Mouse (Mus musculus) spleen, postnatal 36 days (tissue): Measurements from ENCODE around the gene Folr2.
A peak's percentile ranks its signal among the peaks of the same experiment; 100 is the strongest.

Experiments used
- DNase-seq, 2 experiments: peaks; one replicate each; pipeline ENCODE4 v3.0.0; 2022; ENCODE audit warnings: low spot score in 2 of 2, mixed read lengths in 1 of 2

Gene Folr2

DNA sequence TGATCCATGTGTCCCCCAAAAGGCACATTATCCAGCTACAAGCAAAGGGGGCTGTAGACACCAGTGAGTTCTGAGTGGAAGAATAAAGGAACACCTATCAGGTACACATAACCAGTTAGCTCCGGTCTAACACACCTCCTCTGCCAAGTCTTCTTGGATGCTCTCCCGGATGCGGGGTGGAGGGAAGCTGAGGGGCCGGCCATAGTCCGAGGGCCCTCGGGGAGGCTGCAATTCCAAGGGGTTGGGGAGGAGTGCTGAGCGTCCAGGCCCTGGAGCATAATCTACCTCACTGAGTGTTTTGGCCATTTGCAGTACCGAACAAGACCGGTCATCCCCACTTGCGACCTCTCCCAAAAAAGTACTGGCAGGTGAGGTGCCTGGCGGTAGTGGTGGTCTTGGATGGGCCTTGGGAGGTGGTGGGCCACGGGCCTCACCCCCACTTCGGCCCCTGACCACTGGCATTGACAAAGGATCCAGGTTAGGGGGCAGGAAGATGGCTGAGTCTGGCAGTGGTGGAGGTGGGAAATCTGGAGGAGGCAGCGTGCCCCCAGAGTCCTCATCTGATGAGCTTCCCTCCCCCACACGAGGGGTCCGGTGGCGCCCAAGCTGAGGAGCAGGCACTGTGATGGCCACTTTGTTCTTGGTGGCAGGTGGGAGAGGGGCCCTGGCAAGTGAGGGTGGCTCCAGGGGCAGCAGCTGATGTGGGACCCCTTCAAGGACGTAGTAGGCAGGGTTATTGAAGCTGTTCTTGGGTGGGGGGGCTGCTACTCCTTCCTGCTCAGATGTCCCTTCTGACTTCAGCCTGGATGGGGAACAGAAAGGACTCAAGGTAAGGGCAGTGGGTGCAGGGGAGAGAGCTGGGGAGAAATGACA is 33.0 kb downstream of the Folr2 start:
- no peak for DNase-seq

DNA sequence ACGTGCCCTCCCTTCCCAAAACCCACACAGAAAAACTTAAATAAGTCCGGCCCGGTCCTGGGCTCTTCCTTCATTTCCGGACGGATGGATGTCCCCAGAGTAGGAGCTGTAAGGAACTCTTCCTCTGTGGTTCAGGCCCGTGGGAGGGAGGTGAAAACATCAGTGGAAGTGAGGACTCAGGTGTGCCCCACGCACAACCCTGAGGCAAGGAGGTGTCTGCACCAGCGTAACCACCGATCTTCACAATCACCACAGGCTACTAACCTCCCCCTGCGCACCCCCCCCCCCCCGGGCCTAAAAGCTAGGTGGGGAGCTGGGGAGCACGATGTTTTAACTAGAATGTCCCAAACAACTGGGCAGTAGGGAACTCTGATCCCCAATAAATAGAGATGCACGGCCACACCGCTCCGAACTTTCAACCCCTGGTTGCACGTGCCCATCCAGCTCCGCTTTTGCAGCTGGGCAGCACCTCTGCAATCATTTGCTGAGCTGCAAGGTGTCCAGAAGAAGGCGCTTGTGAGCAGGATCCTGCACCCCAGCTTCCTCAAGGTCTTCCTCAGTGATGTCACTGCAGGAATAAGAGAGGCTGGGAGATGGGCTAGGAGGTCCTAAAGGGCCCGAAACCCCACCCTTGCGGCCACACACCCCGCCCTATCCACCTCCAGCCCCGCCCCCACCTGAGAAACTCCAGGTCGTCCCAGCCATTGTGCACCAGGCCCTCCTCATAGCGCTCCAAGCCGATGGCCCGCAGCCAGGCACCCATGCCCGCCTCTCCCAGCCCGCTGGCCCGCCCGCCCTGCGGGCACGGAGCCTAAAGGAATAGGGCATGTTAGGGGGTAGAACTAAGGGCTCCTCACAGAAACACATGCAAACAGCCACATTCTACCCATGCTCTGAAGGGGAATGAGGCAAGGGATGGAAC is 33.9 kb downstream of the Folr2 start:
- no peak for DNase-seq

DNA sequence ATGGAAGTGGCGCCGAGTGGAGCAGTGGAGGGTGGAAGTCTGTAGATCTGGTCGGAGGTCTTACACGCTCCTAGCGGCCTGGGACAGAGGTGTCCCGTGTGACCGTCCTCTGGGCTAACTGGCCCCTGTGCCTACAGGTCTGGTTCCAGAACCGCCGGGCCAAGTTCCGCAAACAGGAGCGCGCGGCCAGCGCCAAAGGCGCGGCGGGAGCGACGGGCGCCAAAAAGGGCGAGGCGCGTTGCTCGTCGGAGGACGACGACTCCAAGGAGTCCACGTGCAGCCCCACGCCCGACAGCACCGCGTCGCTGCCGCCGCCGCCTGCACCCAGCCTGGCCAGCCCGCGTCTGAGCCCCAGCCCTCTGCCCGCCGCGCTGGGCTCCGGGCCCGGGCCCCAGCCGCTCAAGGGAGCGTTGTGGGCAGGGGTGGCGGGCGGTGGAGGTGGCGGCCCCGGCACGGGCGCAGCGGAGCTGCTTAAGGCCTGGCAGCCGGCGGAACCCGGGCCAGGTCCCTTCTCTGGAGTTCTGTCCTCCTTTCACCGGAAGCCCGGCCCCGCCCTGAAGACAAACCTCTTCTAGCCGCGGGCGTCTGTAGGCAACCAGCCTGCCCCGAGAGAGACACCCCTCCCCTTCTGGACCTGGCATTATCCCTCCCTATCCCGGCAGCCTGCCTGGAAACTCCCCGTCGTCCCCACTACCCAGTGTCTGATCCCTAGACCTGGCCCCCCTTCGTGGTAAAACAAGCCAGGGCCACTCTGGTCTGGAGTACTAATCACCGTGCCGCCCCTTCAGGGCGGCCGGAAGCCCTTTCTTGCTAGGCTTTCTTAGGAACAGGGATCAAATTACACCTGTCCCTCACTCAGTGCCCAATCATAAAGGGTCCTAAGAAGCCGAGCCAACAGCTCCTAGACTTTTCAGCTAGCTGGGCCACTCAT is 35.2 kb downstream of the Folr2 start:
- DNase-seq, result peak in 1 of 2 experiments; percentile 16

DNA sequence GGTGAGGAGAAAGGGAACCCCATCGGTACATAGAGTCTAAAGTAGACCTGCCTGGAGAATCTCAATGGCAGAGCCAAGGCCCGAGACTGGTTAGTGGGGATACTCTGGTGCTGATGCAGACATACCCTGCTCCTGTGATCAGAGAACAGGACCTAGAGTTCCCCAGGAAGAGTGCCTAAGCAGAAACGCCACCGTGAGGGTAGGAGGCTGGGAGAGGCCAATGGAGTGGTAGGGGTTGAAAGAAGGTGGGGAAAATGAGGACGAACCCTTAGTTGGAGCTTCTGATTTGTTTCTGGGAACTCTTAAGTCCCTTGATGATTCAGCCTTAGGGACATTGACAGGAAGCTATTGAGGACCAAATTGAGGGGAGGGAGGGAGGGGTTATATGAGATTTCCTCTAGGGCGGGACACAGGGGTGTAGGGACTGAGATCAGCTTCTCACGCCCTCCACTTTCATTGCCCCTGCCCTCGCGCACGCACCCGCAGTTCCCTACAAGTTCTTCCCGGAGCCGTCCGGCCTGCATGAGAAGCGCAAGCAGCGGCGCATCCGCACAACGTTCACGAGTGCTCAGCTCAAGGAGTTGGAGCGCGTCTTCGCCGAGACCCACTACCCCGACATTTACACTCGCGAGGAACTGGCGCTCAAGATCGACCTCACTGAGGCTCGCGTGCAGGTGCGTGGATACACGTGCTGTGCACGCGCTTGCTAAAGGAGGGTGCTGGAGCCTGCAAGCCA is 36.5 kb downstream of the Folr2 start:
- no peak for DNase-seq

DNA sequence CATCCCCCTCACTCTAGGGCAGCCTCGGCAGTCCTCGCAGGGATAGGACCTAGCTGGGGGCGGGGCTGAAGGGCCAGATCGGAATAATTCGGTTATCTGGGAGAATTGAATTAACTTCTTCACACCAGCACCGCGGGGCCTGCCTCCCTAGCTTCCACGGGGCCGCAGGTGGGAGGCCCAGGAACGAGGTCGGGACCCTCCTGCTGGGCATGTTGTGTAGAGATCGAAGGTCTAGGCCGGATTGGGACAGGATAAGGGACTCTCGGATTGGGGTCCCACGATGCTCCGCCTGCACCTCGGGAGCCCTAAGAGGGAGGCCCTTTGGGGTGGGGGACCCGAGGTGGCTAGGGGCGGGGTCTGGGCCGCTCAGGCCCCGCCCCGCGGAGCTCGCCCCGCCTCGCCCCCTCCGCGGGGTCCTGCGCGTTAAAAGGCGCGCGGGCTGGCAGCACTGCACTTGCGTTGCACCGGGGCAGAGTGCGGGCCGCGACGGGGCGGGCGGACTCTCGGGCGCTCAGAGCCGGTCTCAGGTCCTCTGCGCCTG is 39.1 kb downstream of the Folr2 start, which contains the start of gene Phox2a:
Phox2a (plus strand) TSS at position 453 of the 541 bp plus-strand sequence.
- DNase-seq, result no peak
